Mouse (Mus musculus) limb, embryonic 10.5 days (tissue): ENCODE data around the gene Cnih2. TPM values are rescaled to one million over a fixed set of nuclear protein-coding genes. Genes with fewer than 3 reads are reported as not detected.
"Not testable (repeated sequence)": the region's sequence is repeated elsewhere in the genome, so short reads cannot be mapped to it uniquely, and the experiment has no call there.

ENCODE experiments used
- DNase-seq: peaks from one replicate; pipeline ENCODE4 v3.0.0-alpha.2; 2017; ENCODE audit warnings: low spot score
- H3K27ac ChIP-seq: fragments of 300-500 bp; sonication (generic); 2 replicates; pipeline ENCODE4 v1.5.1; 2016; ENCODE audit warnings: mild to moderate bottlenecking
- H3K27me3 ChIP-seq: fragments of 300-500 bp; sonication (generic); 2 replicates; pipeline ENCODE4 v1.6.1; 2016; ENCODE audit warnings: low read depth, mild to moderate bottlenecking; ENCODE audit not compliant: poor library complexity, severe bottlenecking
- H3K36me3 ChIP-seq: fragments of 300-500 bp; sonication (generic); 2 replicates; pipeline ENCODE4 v1.6.1; 2016; ENCODE audit warnings: mild to moderate bottlenecking, moderate library complexity
- H3K4me1 ChIP-seq: fragments of 300-500 bp; sonication (generic); 2 replicates; pipeline ENCODE4 v1.6.1; 2016
- H3K4me3 ChIP-seq: fragments of 300-500 bp; sonication (generic); 2 replicates; pipeline ENCODE4 v1.5.1; 2016; ENCODE audit warnings: mild to moderate bottlenecking, moderate library complexity
- H3K9me3 ChIP-seq: fragments of 300-500 bp; sonication (generic); replicated peaks from 2 replicates; pipeline ENCODE4 v1.6.1; 2016; ENCODE audit warnings: mild to moderate bottlenecking
- WGBS: fragments of 180-500 bp; shearing (Covaris S2); methylation state at CpG from one replicate; pipeline ENCODE4 v1.1.7; 2016; 5-methylcytosine and 5-hydroxymethylcytosine counted together
- polyA plus RNA-seq: library from polyadenylated mRNA; unstranded; fragments of >200 nt; fragmentation: Nextera tagmentation; extraction: Ambion mirVana; gene quantifications from 2 replicates; pipeline ENCODE4 v1.2.1, GENCODE M21; 2016

Cnih2 gene
- polyA plus RNA-seq, 1 experiment from 2014 or later = 28.1 TPM

DNA sequence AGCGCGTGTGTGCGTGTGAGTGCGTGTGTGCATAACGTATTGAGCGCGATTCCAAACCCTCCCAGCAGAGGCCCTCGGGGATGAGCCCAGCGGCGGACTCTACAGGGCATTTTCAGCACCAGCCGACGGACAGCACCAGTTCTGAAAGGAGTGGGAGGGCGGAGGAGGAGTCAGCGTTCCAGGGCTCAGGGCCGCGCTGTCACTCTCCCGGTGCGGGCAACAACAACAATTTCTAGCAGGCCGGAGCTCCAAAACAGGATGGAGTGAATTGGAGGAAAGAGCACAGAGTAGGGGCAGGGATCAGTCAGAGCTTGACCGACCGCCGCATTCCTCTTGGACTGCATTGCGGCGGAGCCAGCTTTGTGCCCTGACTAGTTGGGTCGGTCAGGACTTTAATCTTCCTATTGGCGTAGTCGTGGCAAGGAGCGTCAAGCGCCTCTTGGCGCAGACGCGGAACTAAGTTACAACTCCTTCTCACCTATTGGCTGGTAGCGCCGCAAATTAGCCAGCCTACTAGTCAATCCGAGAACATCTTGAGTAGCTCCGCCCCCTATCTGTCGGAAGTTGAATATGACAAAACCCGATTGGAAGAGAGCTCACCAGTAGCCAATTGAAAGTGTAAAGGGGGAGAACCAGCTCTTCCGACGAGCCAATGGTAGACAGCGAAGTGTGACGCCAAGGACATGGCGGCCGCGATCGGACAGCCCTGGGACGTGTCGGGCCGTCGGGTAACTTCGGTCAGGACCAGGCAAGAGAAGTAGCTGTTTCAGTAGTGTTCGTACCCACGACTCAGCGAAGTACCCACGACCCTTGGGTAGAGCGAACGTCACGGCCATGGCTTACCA is 10.2 kb downstream of the Cnih2 start, which contains the start of gene Yif1a:
Gene Yif1a, plus strand, starts transcription at position 655 of the 845 bp plus-strand sequence.
- WGBS = under 1% methylated on average over 58 of the region's 58 CpGs
- Histone ChIP-seq H3K36me3 (peaks cover 31% of the 10 kb centered on the region), H3K4me1 (peaks cover 27% of the 10 kb centered on the region), H3K9me3 (no peaks in the 10 kb centered on the region), H3K27ac (peak within 1 kb of the TSS; percentile 83), H3K4me3 (peak within 1 kb of the TSS; percentile 85), H3K27me3 (peaks cover 39% of the 10 kb centered on the region)
- peak; percentile 98 for DNase-seq

DNA sequence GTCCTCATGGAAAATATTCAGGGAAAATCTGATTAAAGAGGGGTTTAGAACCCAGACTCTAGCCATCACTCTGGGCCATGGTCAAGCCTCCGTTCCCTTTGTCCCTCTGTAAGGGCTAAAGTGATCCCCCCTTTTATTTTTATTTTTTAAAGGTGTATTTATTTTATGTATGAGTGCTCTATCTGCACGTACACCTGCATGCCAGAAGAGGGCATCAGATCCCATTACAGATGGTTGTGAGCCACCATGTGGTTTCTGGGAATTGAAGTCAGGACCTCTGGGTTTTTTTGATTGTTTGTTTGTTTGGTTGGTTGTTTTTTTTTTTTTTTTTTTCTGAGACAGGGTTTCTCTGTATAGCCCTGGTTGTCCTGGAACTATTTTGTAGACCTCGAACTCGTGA is 11.8 kb downstream of the Cnih2 start:
- Histone ChIP-seq H3K27me3 (peaks cover 54% of the 10 kb centered on the region), H3K4me1 (peaks cover 27% of the 10 kb centered on the region), H3K36me3 (peaks cover 16% of the 10 kb centered on the region)
- DNase-seq, H3K27ac ChIP-seq, H3K4me3 ChIP-seq, H3K9me3 ChIP-seq: not testable (repeated sequence)
- WGBS = 55% methylated on average over 4 of the region's 4 CpGs

GRCm38 (mm10) chr19:5085145-5085863 is 13.0 kb downstream of the Cnih2 start, which contains the start of gene Tmem151a:
TSS of gene Tmem151a (minus strand) at chr19:5085531.
- no peaks in the 10 kb centered on the region for H3K9me3 ChIP-seq
- H3K36me3 ChIP-seq = peaks cover 3% of the 10 kb centered on the region
- no peak for DNase-seq
- peak within 1 kb of the TSS; percentile 27 for H3K27ac ChIP-seq
- H3K4me1 ChIP-seq = peaks cover 27% of the 10 kb centered on the region
- peak within 1 kb of the TSS; percentile 56 for H3K4me3 ChIP-seq
- under 1% methylated on average over 68 of the region's 69 CpGs for WGBS
- H3K27me3 ChIP-seq = peaks cover 67% of the 10 kb centered on the region

DNA sequence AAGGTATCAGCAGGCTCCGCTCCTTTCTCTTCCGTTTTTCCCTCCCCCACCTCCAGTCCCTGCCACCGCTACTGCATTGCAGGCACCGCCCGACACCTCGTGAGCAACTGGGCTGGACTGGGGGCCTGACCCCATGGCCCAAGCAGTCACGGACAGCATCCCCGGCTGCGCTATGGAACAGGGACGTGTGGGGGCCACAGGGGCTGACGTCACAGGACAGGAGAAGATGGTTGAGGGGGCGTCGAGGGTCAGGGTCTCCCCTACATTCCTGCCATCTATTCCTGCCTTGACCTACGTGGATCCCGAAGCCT is 13.5 kb downstream of the Cnih2 start:
- 0 out of 2 replicates have a peak overlapping the region, but pooled peaks have one; percentile 27 for H3K27ac ChIP-seq
- H3K4me3 ChIP-seq = peak overlapping the region; percentile 56
- H3K27me3 ChIP-seq = peaks cover 72% of the 10 kb centered on the region
- no peak for DNase-seq
- peaks cover under 1% of the 10 kb centered on the region; the same call in 1 of the 2 replicates for H3K36me3 ChIP-seq
- no peaks in the 10 kb centered on the region for H3K9me3 ChIP-seq
- peaks cover 27% of the 10 kb centered on the region for H3K4me1 ChIP-seq
- 4% methylated on average over 15 of the region's 15 CpGs for WGBS

DNA sequence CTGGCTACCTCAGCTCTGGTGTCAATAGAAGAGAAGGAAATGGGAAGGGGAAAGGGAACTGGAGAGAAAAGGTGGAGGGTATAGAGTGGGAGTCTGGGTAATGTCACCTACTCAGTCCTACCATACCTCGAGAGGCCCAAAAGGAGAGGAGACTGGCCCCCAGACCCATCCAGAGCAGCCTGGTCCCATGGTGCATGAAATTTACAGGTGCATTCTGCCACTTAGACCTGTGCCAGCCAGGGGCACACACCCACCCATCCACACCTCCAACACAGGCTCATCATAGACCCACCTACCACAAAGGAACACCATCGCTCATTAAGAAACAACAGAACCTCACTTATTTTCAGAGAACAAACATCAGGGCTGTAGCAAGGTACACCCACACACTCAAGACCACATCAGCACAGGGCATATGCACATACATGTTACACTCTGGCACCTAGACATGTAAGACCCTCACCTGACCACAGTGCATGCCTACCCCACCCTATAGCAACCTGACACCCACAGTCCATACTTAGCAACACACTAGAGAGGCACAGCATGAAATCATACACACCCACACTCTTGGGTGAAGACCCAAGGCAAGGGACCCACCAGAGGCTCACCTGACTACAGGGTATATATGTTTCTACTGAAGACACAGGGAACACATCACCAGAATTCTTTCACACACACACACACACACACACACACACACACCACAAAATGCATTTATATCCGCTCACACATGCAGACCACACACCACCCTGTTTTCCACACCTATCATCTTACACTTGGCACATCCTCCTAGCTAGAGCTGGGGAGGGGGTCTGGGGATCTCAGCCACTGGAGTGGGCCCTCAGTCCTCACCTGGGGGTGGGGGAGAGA is 14.1 kb downstream of the Cnih2 start:
- H3K27me3 ChIP-seq = peaks cover 73% of the 10 kb centered on the region
- 73% methylated on average over 3 of the region's 3 CpGs for WGBS
- H3K9me3 ChIP-seq = no peaks in the 10 kb centered on the region
- DNase-seq = no peak
- H3K27ac ChIP-seq = 0 out of 2 replicates have a peak overlapping the region, but pooled peaks have one; percentile 27
- peak overlapping the region; percentile 56 for H3K4me3 ChIP-seq
- H3K4me1 ChIP-seq = peaks cover 24% of the 10 kb centered on the region
- H3K36me3 ChIP-seq = no peaks in the 10 kb centered on the region

GRCm38 (mm10) chr19:5082596-5082995 is 15.7 kb downstream of the Cnih2 start:
- Histone ChIP-seq H3K27ac (no peak overlapping the region), H3K36me3 (no peaks in the 10 kb centered on the region), H3K4me3 (no peak overlapping the region), H3K4me1 (peaks cover 16% of the 10 kb centered on the region), H3K27me3 (peaks cover 73% of the 10 kb centered on the region), H3K9me3 (no peaks in the 10 kb centered on the region)
- WGBS = 71% methylated on average over 24 of the region's 24 CpGs
- no peak for DNase-seq

DNA sequence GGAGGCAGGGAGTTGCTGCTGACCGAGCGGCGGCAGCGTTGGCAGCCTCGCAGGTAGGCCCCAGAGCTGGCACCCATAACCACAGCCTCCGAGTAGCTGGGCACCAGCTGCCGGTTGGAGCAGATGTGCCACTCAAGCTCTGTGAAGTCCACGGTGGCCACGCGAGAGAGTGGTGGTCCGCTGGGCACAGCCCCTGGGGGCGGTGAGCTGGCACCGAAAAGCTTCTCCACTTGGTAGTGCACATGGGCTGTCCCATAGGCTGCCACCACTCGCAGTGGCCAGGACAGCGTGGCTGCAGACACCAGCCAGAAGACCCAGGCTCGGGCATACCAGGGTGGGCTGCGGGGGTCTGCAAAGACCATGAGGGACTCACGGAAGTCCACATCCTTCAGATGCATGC is 16.3 kb downstream of the Cnih2 start:
- no peak for DNase-seq
- 63% methylated on average over 18 of the region's 18 CpGs for WGBS
- peaks cover 12% of the 10 kb centered on the region for H3K4me1 ChIP-seq

GRCm38 (mm10) chr19:5079279-5079678 is 19.0 kb downstream of the Cnih2 start:
- WGBS = 98% methylated on average over 1 of the region's 1 CpGs
- Histone ChIP-seq H3K4me3 (no peak overlapping the region), H3K27me3 (peaks cover 52% of the 10 kb centered on the region), H3K9me3 (no peaks in the 10 kb centered on the region), H3K36me3 (0 out of 2 replicates have a peak, but pooled peaks cover 3% of the 10 kb centered on the region), H3K27ac (no peak overlapping the region), H3K4me1 (no peaks in the 10 kb centered on the region)
- DNase-seq = no peak

More for the DNA sequence above, 16.3 kb downstream of the Cnih2 start:
- Histone ChIP-seq H3K4me3 (no peak overlapping the region), H3K9me3 (no peaks in the 10 kb centered on the region), H3K27ac (no peak overlapping the region), H3K27me3 (peaks cover 73% of the 10 kb centered on the region), H3K36me3 (no peaks in the 10 kb centered on the region)

- no peak for DNase-seq
Measured at GRCm38 (mm10) chr19:5073518-5073917, 24.8 kb downstream of the Cnih2 start.

GRCm38 (mm10) chr19:5073028-5073427 is 25.3 kb downstream of the Cnih2 start:
- Histone ChIP-seq H3K36me3 (0 out of 2 replicates have a peak, but pooled peaks cover 3% of the 10 kb centered on the region), H3K27ac (peak overlapping the region; percentile 98), H3K9me3 (no peaks in the 10 kb centered on the region), H3K4me1 (peaks cover 55% of the 10 kb centered on the region), H3K27me3 (0 out of 2 replicates have a peak, but pooled peaks cover 20% of the 10 kb centered on the region), H3K4me3 (peak overlapping the region; percentile 67)
- peak; percentile 92 for DNase-seq
- WGBS = 0% methylated on average over 15 of the region's 15 CpGs

More at GRCm38 (mm10) chr19:5073518-5073917, 24.8 kb downstream of the Cnih2 start:
- Histone ChIP-seq H3K27me3 (0 out of 2 replicates have a peak, but pooled peaks cover 18% of the 10 kb centered on the region), H3K27ac (peak overlapping the region; percentile 98; the same call in 1 of the 2 replicates), H3K36me3 (0 out of 2 replicates have a peak, but pooled peaks cover 3% of the 10 kb centered on the region), H3K9me3 (no peaks in the 10 kb centered on the region), H3K4me1 (peaks cover 50% of the 10 kb centered on the region), H3K4me3 (peak overlapping the region; percentile 67; the same call in 1 of the 2 replicates)
- 44% methylated on average over 5 of the region's 5 CpGs for WGBS

DNA sequence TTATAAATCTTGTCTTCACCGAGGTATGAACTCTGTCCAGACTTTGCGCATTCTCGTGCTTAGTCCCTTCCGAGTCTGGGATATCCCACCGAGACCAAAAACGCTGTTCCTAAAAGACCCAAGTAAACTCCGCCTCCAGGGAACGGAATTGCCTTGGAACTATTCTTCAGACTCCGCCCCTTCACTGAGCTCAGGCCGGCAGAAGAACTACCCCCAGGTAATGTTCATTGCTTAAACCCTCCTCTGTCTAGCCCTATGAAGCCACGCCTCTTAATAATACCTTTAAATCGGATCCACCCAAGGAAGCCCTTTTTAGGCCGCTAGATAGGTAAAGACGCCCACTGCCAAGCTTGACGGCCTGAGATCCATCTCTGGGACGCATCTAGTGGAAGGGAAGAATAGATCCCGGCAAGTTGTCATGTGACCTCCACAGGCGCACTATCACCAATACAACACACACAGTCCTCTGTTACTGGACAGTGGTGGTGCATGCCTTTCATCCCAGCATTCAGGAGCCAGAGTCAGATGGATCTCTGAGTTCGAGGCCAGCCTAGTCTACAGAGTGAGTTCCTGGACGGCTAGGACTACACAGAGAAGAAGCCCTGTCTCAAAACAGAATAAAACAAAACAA is 25.8 kb downstream of the Cnih2 start:
- H3K27ac ChIP-seq = peak overlapping the region; percentile 98
- H3K27me3 ChIP-seq = 0 out of 2 replicates have a peak, but pooled peaks cover 20% of the 10 kb centered on the region

More for the DNA sequence above, 25.8 kb downstream of the Cnih2 start:
- Histone ChIP-seq H3K9me3 (no peaks in the 10 kb centered on the region), H3K36me3 (0 out of 2 replicates have a peak, but pooled peaks cover 3% of the 10 kb centered on the region), H3K4me1 (peaks cover 60% of the 10 kb centered on the region), H3K4me3 (peak overlapping the region; percentile 67)
- WGBS = 2% methylated on average over 20 of the region's 20 CpGs
- peak; percentile 57 for DNase-seq
